Mouse (Mus musculus) liver, embryonic 14.5 days (tissue): ENCODE measurements around the gene Gprc5d.

ENCODE experiments used
- CTCF ChIP-seq: IDR thresholded peaks from 2 replicates; pipeline ENCODE4 v1.5.1; 2016; ENCODE audit warnings: antibody characterized with exemption, low read depth, control low read depth
- EP300 ChIP-seq: IDR thresholded peaks from 2 replicates; pipeline ENCODE4 v1.6.1; 2016; ENCODE audit warnings: antibody characterized with exemption, low read depth

- TF ChIP-seq CTCF (0 out of 2 replicates have a peak, but pooled peaks have one; percentile 19), EP300 (no peak)
Measured at GRCm38 (mm10) chr6:135078420-135078819, 39.7 kb downstream of the Gprc5d start.
